Mouse (Mus musculus): ENCODE measurements around the gene Naaladl1. TPM values are rescaled to one million over a fixed set of nuclear protein-coding genes. Genes with fewer than 3 reads are reported as not detected.

Naaladl1 gene
- polyA plus RNA-seq, 1 experiment = 0.13 TPM

DNA sequence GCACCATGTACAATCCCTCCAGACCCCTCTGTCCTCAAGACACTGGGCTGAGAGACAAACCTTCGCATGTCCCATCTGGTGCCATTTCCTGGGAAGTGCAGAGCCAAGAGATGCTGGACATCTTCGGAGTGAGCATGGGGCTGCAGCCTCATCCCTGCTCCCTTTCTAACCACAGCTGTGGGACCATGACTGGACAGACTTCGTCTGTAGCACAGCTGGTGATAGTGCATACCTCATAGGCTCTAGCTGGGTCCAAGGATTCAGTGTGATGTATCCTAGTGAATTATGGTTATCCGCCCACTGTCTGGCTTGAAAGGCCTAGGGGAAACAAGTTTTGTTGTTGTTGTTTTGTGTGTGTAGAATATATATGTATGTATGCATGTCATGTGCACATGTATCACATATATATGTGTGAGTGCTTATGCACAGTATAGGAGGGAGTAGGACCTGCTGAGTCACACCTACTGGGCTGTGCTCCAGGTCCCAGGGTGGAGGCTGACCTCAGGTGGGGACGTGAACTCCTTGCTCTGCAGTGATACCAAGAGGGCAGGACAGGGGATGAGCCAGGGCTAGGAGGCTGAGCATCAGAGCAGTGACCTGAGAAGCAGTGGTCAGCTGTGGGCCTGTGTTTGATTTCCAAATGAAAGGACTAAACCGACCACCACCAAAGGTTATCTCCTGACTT lies 3.3 kb upstream of the Naaladl1 start:
- H3K4me3 ChIP-seq (ENCODE audit: insufficient read depth, low read length) = no peak overlapping the region
- TF ChIP-seq CTCF (IDR thresholded peaks at IDR 0.05; ENCODE audit: extremely low read depth, insufficient read depth, low read length) (no peak), POLR2A (IDR thresholded peaks at IDR 0.05; ENCODE audit: extremely low read depth, insufficient read depth, low read length) (no peak)
- H3K4me1 ChIP-seq (ENCODE audit: control insufficient read depth, insufficient read depth, low read length) = no peaks in the 10 kb centered on the region
- no peak overlapping the region for H3K27ac ChIP-seq (ENCODE audit: insufficient read depth, low read length)

DNA sequence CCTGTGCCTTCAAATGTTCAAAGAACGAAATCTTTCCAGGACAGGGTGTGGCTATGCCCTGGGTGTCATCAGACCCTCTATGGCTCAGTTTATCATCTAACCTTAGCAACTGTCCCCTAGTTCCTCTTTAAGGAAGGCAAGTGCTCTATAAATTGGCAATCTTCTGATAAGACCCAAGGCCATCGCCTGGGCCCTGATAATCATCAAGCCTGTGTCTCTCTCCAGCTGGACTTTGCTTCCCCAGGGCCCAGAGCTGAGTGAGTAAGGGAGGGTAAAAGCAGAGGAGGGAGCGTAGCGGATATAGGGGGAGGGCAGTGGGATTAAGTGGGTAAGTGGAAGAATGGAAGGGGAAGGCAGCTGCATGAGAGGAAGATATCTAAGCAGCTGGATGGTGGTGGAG lies 1.1 kb upstream of the Naaladl1 start:
- Histone ChIP-seq H3K27ac (ENCODE audit: insufficient read depth, low read length) (no peak overlapping the region), H3K4me3 (ENCODE audit: insufficient read depth, low read length) (no peak overlapping the region), H3K4me1 (ENCODE audit: control insufficient read depth, insufficient read depth, low read length) (no peaks in the 10 kb centered on the region)
- TF ChIP-seq CTCF (IDR thresholded peaks at IDR 0.05; ENCODE audit: extremely low read depth, insufficient read depth, low read length) (no peak), POLR2A (IDR thresholded peaks at IDR 0.05; ENCODE audit: extremely low read depth, insufficient read depth, low read length) (no peak)

DNA sequence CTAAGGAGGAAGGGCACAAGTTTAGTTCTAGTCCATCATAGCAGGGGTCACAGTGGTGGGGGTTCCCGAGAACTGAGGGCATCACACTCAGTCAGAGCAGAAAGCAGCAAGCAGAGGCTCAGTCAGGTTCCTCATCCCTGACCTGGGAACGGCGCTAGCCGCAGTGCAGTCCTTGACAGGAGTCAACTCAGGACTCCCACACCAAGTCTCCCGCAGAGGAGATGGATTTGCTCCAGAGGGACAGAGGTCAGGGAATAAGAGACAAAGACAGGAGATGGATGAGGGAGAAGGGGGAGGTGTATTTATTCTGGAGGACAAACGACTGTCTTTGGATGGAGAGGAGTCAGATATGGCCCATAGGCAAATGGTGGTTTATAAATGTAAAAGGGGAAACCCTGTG lies 7.5 kb downstream of the Naaladl1 start:
- H3K27ac ChIP-seq (ENCODE audit: insufficient read depth, low read length) = no peak overlapping the region
- H3K4me3 ChIP-seq (ENCODE audit: insufficient read depth, low read length) = no peak overlapping the region
- TF ChIP-seq POLR2A (IDR thresholded peaks at IDR 0.05; ENCODE audit: extremely low read depth, insufficient read depth, low read length) (no peak), CTCF (IDR thresholded peaks at IDR 0.05; ENCODE audit: extremely low read depth, insufficient read depth, low read length) (no peak)
- H3K4me1 ChIP-seq (ENCODE audit: control insufficient read depth, insufficient read depth, low read length) = no peaks in the 10 kb centered on the region

DNA sequence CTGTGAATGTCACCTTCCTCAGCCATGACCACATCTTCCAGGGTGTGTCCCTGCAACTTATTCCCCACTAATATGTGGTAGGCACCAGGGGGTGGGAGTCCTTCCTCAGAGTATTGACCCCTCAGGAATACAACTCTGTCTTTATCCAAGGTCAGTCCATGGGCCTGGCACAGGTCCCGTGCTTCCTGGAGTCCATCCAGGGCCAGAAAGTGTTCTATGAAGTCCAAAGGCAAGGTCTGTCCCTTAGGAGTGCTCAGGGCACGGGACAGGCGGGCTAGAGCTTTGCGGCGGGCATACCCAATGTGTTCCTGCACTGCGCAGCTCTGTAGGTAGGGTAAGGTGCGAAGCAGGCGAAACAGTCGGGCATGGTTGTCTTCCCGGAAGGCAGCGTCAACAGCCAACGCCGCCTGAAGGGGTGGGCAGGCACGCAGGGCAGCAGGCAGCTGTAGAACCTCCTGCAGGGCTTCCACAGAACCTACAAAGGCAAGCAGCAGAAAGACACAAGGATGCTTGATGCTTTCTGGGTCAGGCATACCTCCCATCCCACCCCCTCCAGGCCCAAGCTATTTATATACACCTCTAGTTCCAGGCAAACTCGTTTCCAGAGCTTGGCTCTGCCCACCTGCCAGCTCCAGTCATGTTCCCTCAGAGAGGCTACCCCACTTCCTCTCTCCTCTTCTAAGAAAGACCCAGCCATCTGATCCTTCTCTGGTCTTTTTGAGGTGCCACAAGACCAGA lies 10.7 kb downstream of the Naaladl1 start:
- no peaks in the 10 kb centered on the region for H3K4me1 ChIP-seq (ENCODE audit: control insufficient read depth, insufficient read depth, low read length)
- H3K4me3 ChIP-seq (ENCODE audit: insufficient read depth, low read length) = no peak overlapping the region
- no peak overlapping the region for H3K27ac ChIP-seq (ENCODE audit: insufficient read depth, low read length)
- no peak for TF ChIP-seq CTCF (IDR thresholded peaks at IDR 0.05; ENCODE audit: extremely low read depth, insufficient read depth, low read length)
- no peak for TF ChIP-seq POLR2A (IDR thresholded peaks at IDR 0.05; ENCODE audit: extremely low read depth, insufficient read depth, low read length)

DNA sequence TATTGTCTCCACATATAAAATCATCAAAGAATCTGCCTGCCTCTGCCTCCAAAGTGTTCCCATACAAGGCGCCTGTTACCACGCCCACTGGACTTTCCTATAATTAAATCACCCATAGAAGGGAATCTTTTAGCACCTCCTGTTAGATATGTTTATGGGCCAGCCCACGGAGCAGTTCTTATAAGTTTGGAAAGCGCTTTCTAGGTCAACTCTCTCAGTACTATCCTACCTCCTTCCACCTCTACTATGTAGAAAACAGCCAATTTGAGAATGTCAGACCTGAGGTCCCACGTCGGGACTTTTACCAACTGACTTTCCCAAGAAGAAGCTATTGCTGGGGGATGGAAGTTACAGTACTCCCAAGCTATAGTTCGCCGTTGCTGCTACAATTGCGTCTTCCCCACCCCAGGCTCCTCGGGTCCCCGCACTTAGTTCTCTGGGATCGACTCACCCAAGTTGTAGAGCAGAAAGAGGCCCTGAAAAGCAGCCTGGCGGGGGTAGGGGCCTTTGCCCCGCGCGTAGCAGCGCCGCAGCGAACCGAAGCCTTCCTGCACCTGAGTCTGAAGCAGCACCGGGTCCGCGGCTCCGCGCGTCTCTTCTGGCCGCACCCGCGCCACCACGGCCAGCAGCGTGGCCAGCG lies 11.9 kb downstream of the Naaladl1 start:
- H3K4me3 ChIP-seq (ENCODE audit: insufficient read depth, low read length) = peak overlapping the region; percentile 51
- H3K27ac ChIP-seq (ENCODE audit: insufficient read depth, low read length) = peak overlapping the region; percentile 85
- H3K4me1 ChIP-seq (ENCODE audit: control insufficient read depth, insufficient read depth, low read length) = no peaks in the 10 kb centered on the region
- TF ChIP-seq POLR2A (IDR thresholded peaks at IDR 0.05; ENCODE audit: extremely low read depth, insufficient read depth, low read length) (no peak), CTCF (IDR thresholded peaks at IDR 0.05; ENCODE audit: extremely low read depth, insufficient read depth, low read length) (no peak)

DNA sequence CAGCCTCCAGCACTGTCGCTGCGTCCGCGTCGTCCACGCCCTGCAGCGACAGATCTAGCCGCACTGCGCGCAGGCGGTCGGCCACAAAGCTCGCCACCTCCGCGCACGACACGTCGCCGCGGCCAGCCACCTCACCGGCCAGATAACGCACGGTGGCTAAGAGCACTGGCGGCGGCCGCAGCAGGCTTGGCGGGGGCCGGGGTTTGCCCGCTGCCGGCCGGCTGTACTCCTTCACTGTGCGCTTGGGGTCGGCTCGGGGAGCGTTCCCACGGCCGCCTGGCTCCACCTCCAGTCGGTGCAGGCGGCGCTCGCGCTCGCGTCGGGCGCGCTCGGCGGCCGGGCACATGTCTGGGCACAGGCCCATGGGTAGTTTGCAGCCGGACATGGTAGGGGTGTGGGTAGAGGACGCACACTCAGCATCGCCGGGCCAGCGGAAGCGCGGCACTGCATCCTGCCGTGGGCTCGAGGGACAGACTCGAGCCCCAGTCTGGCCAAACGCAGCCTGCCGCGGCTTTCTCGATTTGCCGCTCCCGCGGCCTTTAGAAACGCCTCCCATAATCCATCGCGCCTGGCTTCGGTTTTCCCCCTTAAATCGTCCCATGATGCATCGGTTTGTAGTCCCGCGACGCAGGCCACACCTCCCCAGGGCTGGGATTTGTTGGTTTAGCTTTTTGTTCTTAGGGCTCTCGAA lies 12.5 kb downstream of the Naaladl1 start, which contains the start of gene Sac3d1:
Gene Sac3d1, minus strand, starts transcription at position 665 of the 691 bp plus-strand sequence.
- TF ChIP-seq POLR2A (IDR thresholded peaks at IDR 0.05; ENCODE audit: extremely low read depth, insufficient read depth, low read length) (peak; percentile 81), CTCF (IDR thresholded peaks at IDR 0.05; ENCODE audit: extremely low read depth, insufficient read depth, low read length) (no peak)
- Histone ChIP-seq H3K4me3 (ENCODE audit: insufficient read depth, low read length) (peak within 1 kb of the TSS; percentile 51), H3K27ac (ENCODE audit: insufficient read depth, low read length) (peak within 1 kb of the TSS; percentile 85), H3K4me1 (ENCODE audit: control insufficient read depth, insufficient read depth, low read length) (no peaks in the 10 kb centered on the region)

DNA sequence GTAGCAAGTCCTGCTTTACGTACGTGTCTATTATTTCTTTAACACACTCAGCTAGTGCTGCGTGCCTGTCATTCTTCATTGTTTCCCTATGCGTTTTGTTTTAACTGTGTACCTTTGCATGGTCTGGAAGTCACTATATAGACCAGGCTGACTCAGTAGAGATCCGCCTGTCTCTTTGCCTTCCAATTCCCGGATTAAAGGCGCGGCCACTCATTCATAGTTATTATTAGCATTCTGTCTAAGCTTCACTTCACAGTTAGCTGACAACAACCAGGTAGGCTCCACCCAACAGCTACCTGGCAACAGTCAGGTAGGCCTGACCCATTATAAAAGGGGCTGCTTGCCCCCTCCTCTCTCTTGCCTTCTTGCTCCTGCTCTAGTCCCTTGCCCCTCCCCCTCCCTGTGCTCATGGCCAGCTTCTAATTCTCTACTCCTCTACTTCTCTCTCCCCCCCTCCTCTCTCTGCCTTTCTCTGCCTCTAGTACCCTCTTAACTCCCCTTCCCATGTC lies 13.1 kb downstream of the Naaladl1 start:
- no peak for TF ChIP-seq POLR2A (IDR thresholded peaks at IDR 0.05; ENCODE audit: extremely low read depth, insufficient read depth, low read length)
- no peak for TF ChIP-seq CTCF (IDR thresholded peaks at IDR 0.05; ENCODE audit: extremely low read depth, insufficient read depth, low read length)
- Histone ChIP-seq H3K4me1 (ENCODE audit: control insufficient read depth, insufficient read depth, low read length) (no peaks in the 10 kb centered on the region), H3K27ac (ENCODE audit: insufficient read depth, low read length) (peak overlapping the region; percentile 61), H3K4me3 (ENCODE audit: insufficient read depth, low read length) (peak overlapping the region; percentile 51)

DNA sequence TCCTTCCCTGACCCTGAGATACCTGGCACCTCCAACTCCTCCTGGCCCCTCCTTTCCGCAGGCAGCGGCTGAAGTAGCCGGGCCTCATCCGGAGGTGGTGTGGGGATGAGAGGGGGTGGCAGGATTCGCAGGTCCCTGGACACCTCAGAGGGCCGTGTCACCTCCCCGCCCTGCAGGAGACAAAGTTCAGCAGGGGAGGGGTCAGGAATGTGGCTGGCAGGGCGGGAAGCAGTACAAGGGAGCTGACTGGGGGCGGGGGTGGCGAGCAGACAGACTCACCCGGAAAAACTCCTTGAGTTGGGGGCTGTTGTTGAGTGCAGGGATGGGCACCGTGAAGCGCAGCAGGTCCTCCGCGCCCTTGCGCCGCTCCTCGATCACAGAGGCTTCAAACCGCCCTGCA lies 16.2 kb downstream of the Naaladl1 start:
- Histone ChIP-seq H3K4me1 (ENCODE audit: control insufficient read depth, insufficient read depth, low read length) (no peaks in the 10 kb centered on the region), H3K4me3 (ENCODE audit: insufficient read depth, low read length) (no peak overlapping the region), H3K27ac (ENCODE audit: insufficient read depth, low read length) (no peak overlapping the region)
- TF ChIP-seq POLR2A (IDR thresholded peaks at IDR 0.05; ENCODE audit: extremely low read depth, insufficient read depth, low read length) = no peak
- TF ChIP-seq CTCF (IDR thresholded peaks at IDR 0.05; ENCODE audit: extremely low read depth, insufficient read depth, low read length) = no peak

DNA sequence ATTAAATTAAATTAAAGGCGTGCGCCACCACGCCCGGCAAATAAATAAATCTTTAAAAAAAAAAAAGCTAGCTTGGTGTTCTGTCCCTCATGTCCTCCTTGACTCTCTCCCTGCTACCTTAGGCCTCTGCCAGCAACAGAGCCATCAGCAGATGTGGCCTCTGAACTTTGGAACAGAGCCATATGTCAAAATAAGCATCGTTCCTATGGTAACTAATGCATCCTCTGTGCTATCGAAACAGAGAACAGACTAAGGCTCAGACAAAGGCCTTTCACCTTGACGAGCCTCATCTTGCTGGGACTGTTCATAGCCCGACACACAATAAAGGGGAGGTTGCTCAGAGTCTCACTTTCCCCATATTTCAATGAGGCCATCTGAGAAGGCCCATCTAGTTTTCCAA lies 17.7 kb downstream of the Naaladl1 start:
- TF ChIP-seq POLR2A (IDR thresholded peaks at IDR 0.05; ENCODE audit: extremely low read depth, insufficient read depth, low read length) (no peak), CTCF (IDR thresholded peaks at IDR 0.05; ENCODE audit: extremely low read depth, insufficient read depth, low read length) (no peak)

More for the DNA sequence above, 17.7 kb downstream of the Naaladl1 start:
- Histone ChIP-seq H3K4me1 (ENCODE audit: control insufficient read depth, insufficient read depth, low read length) (no peaks in the 10 kb centered on the region), H3K4me3 (ENCODE audit: insufficient read depth, low read length) (no peak overlapping the region), H3K27ac (ENCODE audit: insufficient read depth, low read length) (no peak overlapping the region)
